Mouse (Mus musculus) liver, adult 2 months (tissue): ENCODE data around the gene Tbx2.

Source experiments
- CTCF ChIP-seq: fragments of 200-500 bp; IDR thresholded peaks from 2 replicates; pipeline ENCODE4 v1.5.1; 2011; ENCODE audit warnings: low read depth, low read length, control low read depth
- POLR2A ChIP-seq: fragments of 200-500 bp; IDR thresholded peaks from 2 replicates; pipeline ENCODE4 v1.6.1; 2011; ENCODE audit warnings: low read length, control low read depth; ENCODE audit not compliant: insufficient read depth; ENCODE audit errors: extremely low read depth

DNA sequence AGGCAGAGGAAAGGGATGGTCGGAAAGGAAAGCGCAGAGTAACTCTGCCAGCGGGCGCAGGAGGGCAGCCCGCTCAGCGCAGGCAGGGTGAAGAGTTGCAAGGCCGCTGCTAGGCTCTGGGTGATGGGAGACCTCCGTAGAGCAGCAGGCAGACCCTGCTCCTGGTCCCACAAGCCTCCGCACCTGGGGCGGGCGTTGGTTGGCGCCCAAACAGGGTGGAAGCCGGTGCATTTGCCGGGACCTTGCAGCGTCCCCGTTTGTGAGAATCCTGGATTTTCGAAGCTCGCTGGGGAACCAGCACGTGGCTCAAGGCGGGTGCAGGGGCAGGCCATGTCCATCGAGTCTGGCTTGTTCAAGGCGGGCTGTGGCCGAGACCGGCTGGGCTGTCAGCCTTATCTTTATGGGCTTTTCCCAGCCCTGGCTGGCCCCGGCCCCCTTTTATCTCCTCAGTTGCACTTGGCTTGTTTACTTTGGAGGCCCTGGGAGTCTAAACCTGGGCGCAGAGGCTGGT is 56.2 kb downstream of the Tbx2 start:
- TF ChIP-seq CTCF (no peak), POLR2A (no peak)
